Mouse (Mus musculus): ENCODE data around the gene Olfr1166. TPM values are rescaled to one million over a fixed set of nuclear protein-coding genes. Genes with fewer than 3 reads are reported as not detected.
"Not testable (repeated sequence)": the region's sequence is repeated elsewhere in the genome, so short reads cannot be mapped to it uniquely, and the experiment has no call there.

The Olfr1166 gene
- not detected in 2 replicates for polyA plus RNA-seq (2012; rRNA removed)

DNA sequence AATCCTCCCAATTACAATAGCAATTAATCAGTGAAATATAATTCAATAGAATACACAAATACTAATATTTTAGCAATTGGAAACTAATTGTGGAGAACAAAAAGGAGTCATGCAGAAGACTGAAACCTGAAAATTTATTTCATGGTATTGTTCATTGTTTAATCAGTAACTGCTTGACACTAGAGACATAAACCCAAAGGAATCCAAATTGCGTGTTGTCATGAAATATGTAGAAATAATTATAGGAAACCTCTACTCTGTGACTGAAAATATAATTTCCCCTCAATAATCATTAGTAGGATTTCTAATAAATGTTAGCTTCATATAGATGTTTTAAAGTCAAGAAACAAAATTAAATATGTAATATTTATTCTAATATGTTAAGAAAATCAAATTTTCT is at the start of gene Olfr1166:
Olfr1166 (minus strand) TSS at position 101 of the 400 bp plus-strand sequence.
- no peak for DNase-seq
- 94% methylated on average over 1 of the region's 1 CpGs for WGBS

DNA sequence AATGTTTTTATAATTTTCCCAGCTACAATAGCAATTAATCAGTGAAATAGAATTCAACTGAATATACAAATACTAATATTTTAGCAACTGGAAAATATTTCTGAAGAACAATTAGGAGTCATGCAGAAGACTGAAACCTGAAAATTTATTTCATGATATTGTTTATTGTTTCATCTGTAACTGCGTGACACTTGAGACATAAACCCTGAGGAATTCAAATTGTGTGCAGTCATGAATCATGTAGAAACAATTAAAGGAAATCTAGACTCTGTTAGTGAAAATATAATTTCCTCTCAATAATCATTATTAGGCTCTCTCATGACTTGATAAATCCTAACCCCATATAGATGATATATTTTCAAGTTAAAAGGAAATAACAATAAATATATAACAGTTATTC is 27.0 kb upstream of the Olfr1166 start, which contains the start of gene Olfr1167:
Olfr1167 (minus strand) TSS at position 101 of the 400 bp plus-strand sequence.
- WGBS: 83% methylated on average over 1 of the region's 1 CpGs
- H3K27me3 ChIP-seq (ENCODE audit: control insufficient read depth, insufficient read depth, low read length); H3K4me3 ChIP-seq (replicated peaks; ENCODE audit: insufficient read depth, low read depth, low read length); H3K4me1 ChIP-seq (ENCODE audit: control insufficient read depth, insufficient read depth, low read length); H3K27ac ChIP-seq (ENCODE audit: insufficient read depth, low read length); DNase-seq: not testable (repeated sequence)

More for the DNA sequence above, at the start of gene Olfr1166:
- H3K27ac ChIP-seq (ENCODE audit: insufficient read depth, low read length): no peak within 1 kb of the TSS
- TF ChIP-seq POLR2A (IDR thresholded peaks at IDR 0.05; ENCODE audit: borderline replicate concordance, insufficient read depth, low read length) (no peak), CTCF (IDR thresholded peaks at IDR 0.05; ENCODE audit: borderline replicate concordance, insufficient read depth, low read depth, low read length) (no peak)
- H3K27me3 ChIP-seq (ENCODE audit: control insufficient read depth, insufficient read depth, low read length): no peaks in the 10 kb centered on the region
- no peak within 1 kb of the TSS for H3K4me3 ChIP-seq (replicated peaks; ENCODE audit: insufficient read depth, low read depth, low read length)
- H3K4me1 ChIP-seq (ENCODE audit: control insufficient read depth, insufficient read depth, low read length): no peaks in the 10 kb centered on the region

DNA sequence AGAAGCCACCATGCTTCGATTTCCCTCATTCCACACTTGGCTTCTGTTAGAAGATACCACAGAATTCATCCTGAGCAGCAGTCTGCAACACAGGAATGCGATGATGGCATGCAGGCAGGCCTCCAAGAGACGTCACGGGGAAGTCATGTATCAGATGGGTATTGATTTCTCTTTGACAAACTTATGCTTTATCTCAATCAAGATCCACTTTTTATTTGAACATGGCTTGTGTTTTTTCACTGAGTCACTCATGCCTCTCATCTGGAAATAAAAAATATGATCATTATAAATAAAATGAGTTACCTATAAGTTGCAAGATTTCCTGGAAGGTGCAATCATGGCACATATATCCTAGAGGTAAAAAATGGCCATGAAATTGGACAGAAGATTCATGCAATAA is 34.2 kb downstream of the Olfr1166 start, which contains the start of gene Olfr1164:
Olfr1164 (minus strand) TSS at position 101 of the 400 bp plus-strand sequence.
- H3K4me3 ChIP-seq (replicated peaks; ENCODE audit: insufficient read depth, low read depth, low read length): no peak within 1 kb of the TSS
- no peak for DNase-seq
- 68% methylated on average over 4 of the region's 4 CpGs for WGBS
- H3K27ac ChIP-seq (ENCODE audit: insufficient read depth, low read length): no peak within 1 kb of the TSS
- no peaks in the 10 kb centered on the region for H3K27me3 ChIP-seq (ENCODE audit: control insufficient read depth, insufficient read depth, low read length)
- no peaks in the 10 kb centered on the region for H3K4me1 ChIP-seq (ENCODE audit: control insufficient read depth, insufficient read depth, low read length)
- TF ChIP-seq CTCF (IDR thresholded peaks at IDR 0.05; ENCODE audit: borderline replicate concordance, insufficient read depth, low read depth, low read length): no peak
- no peak for TF ChIP-seq POLR2A (IDR thresholded peaks at IDR 0.05; ENCODE audit: borderline replicate concordance, insufficient read depth, low read length)

Other genes with a start within 250 kb of the Olfr1166 start
- not detected in 2 replicates for gene Olfr1153, start 233.3 kb downstream of the Olfr1166 start, polyA plus RNA-seq (2012; rRNA removed)
- not detected in 2 replicates for gene Olfr1154, start 223.1 kb downstream of the Olfr1166 start, polyA plus RNA-seq (2012; rRNA removed)
- not detected in 2 replicates for gene Olfr1155, start 183.1 kb downstream of the Olfr1166 start, polyA plus RNA-seq (2012; rRNA removed)
- gene Olfr1156, start 175.2 kb downstream of the Olfr1166 start, polyA plus RNA-seq (2012; rRNA removed): not detected in 2 replicates
- gene Olfr1157, start 160.0 kb downstream of the Olfr1166 start, polyA plus RNA-seq (2012; rRNA removed): not detected in 2 replicates
- not detected in 2 replicates for gene Olfr74, start 153.6 kb downstream of the Olfr1166 start, polyA plus RNA-seq (2012; rRNA removed)
- gene Olfr1158, start 138.2 kb downstream of the Olfr1166 start, polyA plus RNA-seq (2012; rRNA removed): not detected in 2 replicates
- gene Olfr1160, start 120.0 kb downstream of the Olfr1166 start, polyA plus RNA-seq (2012; rRNA removed): not detected in 2 replicates
- gene Olfr1161, start 105.5 kb downstream of the Olfr1166 start, polyA plus RNA-seq (2012; rRNA removed): not detected in 2 replicates
- gene Olfr73, start 90.6 kb downstream of the Olfr1166 start, polyA plus RNA-seq (2012; rRNA removed): not detected in 2 replicates
- gene Olfr1162, start 77.1 kb downstream of the Olfr1166 start, polyA plus RNA-seq (2012; rRNA removed): not detected in 2 replicates
- not detected in 2 replicates for gene Olfr1163, start 56.4 kb downstream of the Olfr1166 start, polyA plus RNA-seq (2012; rRNA removed)
- not detected in 2 replicates for gene Olfr1164, start 34.3 kb downstream of the Olfr1166 start, polyA plus RNA-seq (2012; rRNA removed)
- not detected in 2 replicates for gene Olfr1167, start 26.9 kb upstream of the Olfr1166 start, polyA plus RNA-seq (2012; rRNA removed)
- gene Olfr1168, start 53.6 kb upstream of the Olfr1166 start, polyA plus RNA-seq (2012; rRNA removed): not detected in 2 replicates
- gene Olfr1170, start 100.1 kb upstream of the Olfr1166 start, polyA plus RNA-seq (2012; rRNA removed): not detected in 2 replicates
- not detected in 2 replicates for gene Olfr1173, start 151.6 kb upstream of the Olfr1166 start, polyA plus RNA-seq (2012; rRNA removed)
- not detected in 2 replicates for gene Olfr1174-ps, start 186.9 kb upstream of the Olfr1166 start, polyA plus RNA-seq (2012; rRNA removed)
- gene Olfr1175-ps, start 198.9 kb upstream of the Olfr1166 start, polyA plus RNA-seq (2012; rRNA removed): not detected in 2 replicates
- not detected in 2 replicates for gene Olfr1176, start 208.4 kb upstream of the Olfr1166 start, polyA plus RNA-seq (2012; rRNA removed)
- gene Olfr1177-ps, start 218.2 kb upstream of the Olfr1166 start, polyA plus RNA-seq (2012; rRNA removed): not detected in 2 replicates